Mouse (Mus musculus): Measurements from ENCODE around the gene Tns3. TPM values are rescaled to one million over a fixed set of nuclear protein-coding genes. Genes with fewer than 3 reads are reported as not detected.
"Not testable (repeated sequence)": the region's sequence is repeated elsewhere in the genome, so short reads cannot be mapped to it uniquely, and the experiment has no call there.

Gene Tns3
- total RNA-seq, 4 experiments from 2014 or later = 50.9 to 62.2 (median 57.3) TPM

GRCm38 (mm10) chr11:8622668-8623067 lies 41.7 kb downstream of the Tns3 start:
- no peak for DNase-seq (ENCODE audit: low spot score in 2 of 2)

DNA sequence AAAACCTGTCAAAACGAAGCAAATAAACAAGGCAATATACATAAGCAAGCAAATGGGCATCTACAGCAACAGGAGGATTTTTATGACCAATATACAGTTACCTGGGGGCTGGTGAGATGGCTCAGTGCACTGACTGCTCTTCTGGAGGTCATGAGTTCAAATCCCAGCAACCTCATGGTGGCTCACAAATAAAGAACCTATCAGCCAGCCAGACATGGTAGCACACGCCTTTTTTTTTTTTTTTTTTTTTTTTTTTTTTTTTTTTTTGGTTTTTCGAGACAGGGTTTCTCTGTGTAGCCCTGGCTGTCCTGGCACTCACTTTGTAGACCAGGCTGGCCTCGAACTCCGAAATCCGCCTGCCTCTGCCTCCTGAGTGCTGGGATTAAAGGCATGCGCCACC lies 45.2 kb downstream of the Tns3 start:
- not testable (repeated sequence) for DNase-seq (ENCODE audit: low spot score in 2 of 2)

DNA sequence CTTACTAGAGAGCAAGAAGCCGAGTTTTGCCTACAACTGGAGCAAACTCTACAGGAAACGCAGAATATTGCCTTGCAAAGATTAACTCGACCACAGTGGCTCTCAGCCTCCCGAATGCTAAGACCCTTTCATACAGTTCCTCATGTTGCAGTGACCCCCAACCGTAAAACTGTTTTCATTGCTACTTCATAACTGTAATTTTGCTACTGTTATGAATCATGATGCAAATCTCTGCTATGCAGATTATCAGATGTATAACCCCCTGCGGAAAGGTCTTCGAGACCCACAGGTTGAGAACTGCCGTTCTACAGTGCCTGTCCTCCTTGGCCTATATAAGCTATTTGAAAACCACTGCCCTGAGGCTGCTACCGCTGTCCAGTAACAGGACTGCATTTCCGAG lies 46.0 kb downstream of the Tns3 start:
- DNase-seq (ENCODE audit: low spot score in 2 of 2) = no peak

DNA sequence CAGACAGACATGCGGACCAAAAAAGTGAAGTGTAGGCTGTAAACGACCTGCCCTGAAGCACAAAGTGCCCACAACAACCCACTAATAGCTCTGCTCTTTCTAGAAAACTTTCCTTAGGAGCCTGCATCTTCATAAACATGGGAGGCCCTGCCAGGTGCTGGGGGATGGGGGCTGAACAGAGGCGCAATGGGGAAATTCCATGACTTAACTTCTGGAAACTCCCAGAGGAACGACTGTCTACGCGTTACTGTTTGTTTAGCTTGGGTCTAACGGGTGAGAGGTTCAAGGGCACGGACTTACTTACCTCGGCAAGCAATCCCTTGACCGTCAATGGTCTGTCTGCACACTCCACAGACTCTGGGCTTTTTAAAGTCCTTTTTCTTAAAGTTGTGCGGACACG lies 48.9 kb downstream of the Tns3 start:
- no peak for DNase-seq (ENCODE audit: low spot score in 2 of 2)

GRCm38 (mm10) chr11:8610456-8610855 lies 53.9 kb downstream of the Tns3 start:
- no peak for DNase-seq (ENCODE audit: low spot score in 2 of 2)

GRCm38 (mm10) chr11:8609873-8610272 lies 54.5 kb downstream of the Tns3 start:
- no peak for DNase-seq (ENCODE audit: low spot score in 2 of 2)

DNA sequence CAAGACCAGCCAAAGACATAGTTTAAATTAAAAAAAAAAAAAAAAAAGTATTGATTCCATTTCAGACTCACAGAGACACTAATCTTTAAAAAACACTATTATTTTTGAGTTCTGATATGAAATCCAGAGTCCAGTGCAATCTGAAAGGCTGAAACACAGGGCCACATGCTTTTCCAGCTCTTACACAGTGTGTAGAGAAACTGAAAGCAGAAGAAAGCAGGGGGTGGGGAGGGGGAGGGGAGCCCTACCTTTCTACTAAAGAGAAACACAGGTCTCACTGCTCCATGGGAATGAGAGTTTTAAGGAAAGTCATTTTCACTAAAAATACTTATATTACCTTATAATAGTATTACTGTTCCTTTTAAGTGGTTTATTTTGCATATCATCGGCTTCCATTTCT lies 57.2 kb downstream of the Tns3 start:
- no peak for DNase-seq (ENCODE audit: low spot score in 2 of 2)

GRCm38 (mm10) chr11:8604789-8605569 lies 59.4 kb downstream of the Tns3 start:
- no peak for DNase-seq (ENCODE audit: low spot score in 2 of 2)

DNA sequence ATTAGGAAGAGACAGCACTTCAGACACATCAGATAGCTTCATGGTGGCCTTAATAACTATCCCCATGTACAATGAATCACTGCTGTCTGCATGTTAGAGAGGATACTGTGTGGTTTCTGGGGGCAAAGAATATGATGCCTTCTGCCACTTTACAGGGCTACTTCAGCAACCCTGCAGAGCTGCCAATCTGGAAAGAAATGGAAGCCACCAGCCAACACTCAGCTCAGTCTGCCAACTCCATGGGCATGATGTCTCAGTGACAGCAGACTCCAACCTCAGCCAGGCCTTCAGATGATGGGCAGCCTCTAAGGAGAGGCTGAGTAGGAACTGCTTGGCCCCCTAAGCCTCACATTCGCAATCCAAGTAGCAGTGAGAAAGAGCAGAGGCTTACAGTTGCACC lies 61.7 kb downstream of the Tns3 start:
- no peak for DNase-seq (ENCODE audit: low spot score in 2 of 2)

DNA sequence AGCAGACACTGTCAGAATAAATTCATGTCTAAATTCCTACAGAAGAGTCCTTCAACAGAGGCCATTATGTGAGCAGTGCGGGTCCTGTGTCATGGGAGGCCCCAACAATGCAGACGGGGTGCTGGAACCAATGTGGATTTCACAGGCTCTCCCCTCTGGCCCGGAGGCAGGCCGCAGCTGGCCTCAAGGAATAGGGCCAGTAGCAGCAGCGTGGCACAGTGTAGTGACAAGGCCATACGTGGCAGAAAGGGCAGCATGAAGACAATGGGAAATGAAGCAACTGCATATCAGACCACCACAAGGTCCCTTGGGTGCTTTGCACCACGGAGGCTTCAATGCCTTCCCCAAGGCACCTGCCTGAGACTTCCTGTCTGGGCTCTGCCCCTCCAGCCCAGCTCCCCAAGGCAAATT lies 62.9 kb downstream of the Tns3 start:
- no peak for DNase-seq (ENCODE audit: low spot score in 2 of 2)

- DNase-seq (ENCODE audit: low spot score in 2 of 2) = no peak
Measured at GRCm38 (mm10) chr11:8595642-8596041, 68.7 kb downstream of the Tns3 start.

DNA sequence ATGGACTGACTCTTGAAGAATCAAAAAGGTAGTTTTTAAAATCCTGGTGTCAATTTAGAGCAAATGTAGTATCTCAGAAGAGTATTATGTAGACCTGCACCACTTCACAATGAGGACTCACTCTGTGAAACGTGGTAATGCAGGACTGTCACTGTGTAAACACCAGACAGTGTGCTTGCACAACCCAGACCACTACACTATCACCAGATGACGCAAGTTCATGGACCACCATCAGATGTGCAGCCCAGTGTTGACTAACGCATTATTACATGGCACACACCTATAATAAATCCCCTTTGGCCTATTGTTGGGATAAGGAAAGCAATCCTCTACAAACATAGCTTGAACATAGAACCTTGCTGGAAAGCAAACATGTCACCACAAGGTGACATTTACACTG lies 71.2 kb downstream of the Tns3 start:
- DNase-seq (ENCODE audit: low spot score in 2 of 2) = no peak

DNA sequence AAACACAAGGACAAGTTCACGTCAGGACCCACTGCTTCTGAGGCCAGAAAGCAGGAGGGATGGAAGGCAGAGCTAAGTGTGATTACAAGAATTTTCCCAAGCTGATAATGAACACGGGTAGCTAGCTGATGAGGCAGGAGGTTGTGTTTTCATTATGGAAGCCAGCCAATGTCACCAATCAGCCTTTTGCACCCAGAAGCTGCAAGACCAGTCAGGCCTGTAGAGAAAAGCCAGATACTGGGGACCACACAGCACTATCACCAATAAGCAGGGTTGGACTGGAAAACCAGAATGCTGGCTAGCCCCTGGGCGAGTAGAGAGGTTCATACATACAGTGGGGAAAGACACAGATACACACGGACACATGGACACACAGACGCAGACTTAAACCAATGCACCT lies 73.1 kb downstream of the Tns3 start:
- no peak for DNase-seq (ENCODE audit: low spot score in 2 of 2)

DNA sequence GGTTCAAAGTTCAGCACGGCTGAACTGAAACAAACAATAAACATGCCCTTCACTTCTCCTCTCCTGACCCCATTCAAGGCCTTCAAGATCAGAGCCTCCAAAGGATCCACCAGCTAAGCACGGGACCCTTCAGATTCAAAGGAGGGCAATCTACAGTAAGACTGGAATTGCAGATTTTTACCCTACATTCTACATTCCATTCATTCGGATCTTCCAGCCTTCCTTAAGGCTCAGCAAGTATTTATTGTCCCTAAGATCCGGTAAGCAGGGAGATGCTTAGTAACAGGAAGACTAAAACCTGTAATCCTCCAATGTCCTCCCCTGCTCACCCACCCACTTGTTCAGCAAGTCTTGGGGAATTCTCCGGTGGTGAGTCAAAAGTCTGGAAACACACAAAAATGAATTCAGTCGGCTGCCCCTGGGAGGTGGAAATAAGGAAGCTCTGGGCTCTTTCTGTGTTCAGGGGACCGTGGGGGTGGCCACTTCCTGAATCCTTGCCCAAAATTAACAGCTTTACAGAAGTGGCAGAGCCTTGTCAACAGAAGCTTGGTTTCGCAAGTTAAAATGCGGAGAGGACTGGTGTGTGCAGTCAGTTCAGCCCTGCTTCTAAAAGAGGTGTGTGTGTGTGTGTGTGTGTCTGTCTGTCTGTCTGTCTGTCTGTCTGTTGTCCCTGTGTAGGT lies 75.0 kb downstream of the Tns3 start:
- peak; percentile 19 to 35 for DNase-seq (ENCODE audit: low spot score in 2 of 2)

- no peak for DNase-seq (ENCODE audit: low spot score in 2 of 2)
Measured at GRCm38 (mm10) chr11:8587941-8588340, 76.4 kb downstream of the Tns3 start.

GRCm38 (mm10) chr11:8586996-8587644 lies 77.2 kb downstream of the Tns3 start:
- no peak for DNase-seq (ENCODE audit: low spot score in 2 of 2)

- no peak for DNase-seq (ENCODE audit: low spot score in 2 of 2)
Measured at GRCm38 (mm10) chr11:8586374-8586773, 78.0 kb downstream of the Tns3 start.

DNA sequence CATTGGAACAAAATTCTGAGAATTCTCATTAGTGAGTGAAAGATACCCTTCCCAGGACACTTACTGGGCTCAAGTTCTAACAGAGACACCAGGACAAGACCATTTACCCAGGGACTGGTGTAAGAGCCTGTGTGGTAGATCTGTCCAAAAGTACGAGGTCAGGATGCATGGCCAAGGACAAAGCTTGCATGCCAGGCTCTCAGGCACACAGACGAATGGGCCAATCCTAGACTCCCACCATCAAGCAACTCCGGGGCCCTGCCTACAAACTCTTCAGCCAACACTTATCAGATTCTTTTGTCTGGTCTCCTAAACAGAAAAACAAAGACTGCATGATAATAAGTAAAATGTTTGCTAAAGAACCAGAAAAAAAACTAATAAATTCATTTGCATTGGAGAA lies 78.6 kb downstream of the Tns3 start:
- DNase-seq (ENCODE audit: low spot score in 2 of 2) = no peak

DNA sequence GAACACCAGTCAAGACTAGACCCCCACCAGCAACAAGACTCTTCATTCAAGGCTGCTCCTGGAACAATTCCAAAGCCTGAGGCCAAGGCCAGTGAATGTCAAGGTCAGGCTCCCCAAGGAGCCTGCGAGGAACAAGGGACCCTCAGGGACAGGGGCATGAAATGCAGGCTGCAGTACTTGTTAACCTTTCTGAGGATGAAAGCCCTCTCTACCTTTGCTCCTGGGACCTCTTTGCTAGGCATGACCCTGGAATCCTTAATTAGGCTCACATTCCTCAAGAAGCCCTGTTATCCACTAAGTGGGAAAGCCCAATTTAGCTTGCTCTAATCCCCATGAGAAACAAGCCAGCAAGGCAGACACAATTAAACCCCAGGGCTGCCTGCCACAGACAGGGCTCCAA lies 79.4 kb downstream of the Tns3 start:
- DNase-seq (ENCODE audit: low spot score in 2 of 2) = no peak

DNA sequence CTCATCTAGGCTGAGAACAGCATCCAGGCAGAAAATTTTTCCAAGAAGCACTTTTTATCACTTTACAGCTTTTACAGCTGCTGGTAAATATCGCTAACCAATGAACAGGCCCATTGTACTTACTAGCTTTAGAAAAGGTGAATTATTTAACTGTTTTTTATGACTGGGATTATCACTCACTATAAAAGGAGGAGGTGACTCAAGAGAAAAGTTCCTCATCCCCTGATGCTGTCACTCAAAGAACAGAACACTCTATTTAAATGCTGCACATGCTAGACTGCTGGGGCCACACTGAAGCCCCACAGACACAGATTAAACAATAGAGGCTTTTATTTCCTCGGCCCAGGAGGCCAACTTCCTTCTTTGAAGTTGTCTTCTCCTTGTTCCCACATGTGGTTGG lies 80.0 kb downstream of the Tns3 start:
- no peak for DNase-seq (ENCODE audit: low spot score in 2 of 2)

- no peak for DNase-seq (ENCODE audit: low spot score in 2 of 2)
Measured at GRCm38 (mm10) chr11:8583137-8583536, 81.2 kb downstream of the Tns3 start.

DNA sequence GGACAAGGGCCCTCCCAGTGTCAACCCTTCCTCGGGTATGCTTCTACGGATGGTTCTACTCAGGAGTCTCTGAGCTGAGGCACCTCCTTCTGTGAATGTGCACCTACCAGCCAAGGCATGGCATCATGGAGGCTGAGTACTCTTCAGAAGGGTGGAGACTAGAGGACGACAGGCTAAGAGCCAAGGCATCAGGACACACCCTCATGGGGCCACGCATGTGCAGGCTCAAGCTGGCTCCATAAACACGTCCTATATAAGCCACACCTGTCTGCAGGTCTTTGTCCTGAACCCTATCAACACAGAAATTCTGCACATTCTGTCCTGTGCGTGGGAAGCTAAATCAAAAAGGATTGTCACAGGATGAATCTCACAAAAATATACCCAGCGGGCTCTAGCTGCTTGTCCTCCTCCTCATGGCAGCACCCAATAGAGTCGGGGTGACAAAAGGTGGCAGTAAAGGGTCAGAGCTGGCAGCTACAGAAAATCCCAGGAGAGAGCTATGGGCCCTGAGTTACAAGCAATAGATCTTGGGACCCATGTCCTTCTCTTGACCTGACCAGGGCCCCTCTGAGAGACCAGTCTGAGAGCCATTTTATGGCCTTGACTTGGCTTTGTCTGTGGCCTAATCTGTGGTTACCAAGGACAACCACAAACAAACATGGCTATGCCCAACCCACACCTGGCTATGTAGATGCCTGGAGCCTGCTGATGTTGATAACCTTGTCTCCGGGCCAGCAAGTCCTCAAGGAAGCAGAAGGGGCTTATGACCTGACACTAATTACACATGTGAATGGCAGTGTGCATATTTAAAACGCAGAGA lies 82.0 kb downstream of the Tns3 start:
- no peak for DNase-seq (ENCODE audit: low spot score in 2 of 2)
